Mouse (Mus musculus) large intestine, adult 2 months (tissue): ENCODE data around the gene Slc16a10. TPM values are rescaled to one million over a fixed set of nuclear protein-coding genes. Genes with fewer than 3 reads are reported as not detected.

Source experiments
- DNase-seq: peaks from one replicate; pipeline ENCODE4 v3.0.0-alpha.2; 2012; ENCODE audit warnings: low read depth, low spot score
- WGBS: fragments of 180-500 bp; shearing (Covaris S2); methylation state at CpG from one replicate; pipeline ENCODE4 v1.1.7; 2018; 5-methylcytosine and 5-hydroxymethylcytosine counted together
- polyA plus RNA-seq: library from polyadenylated mRNA; depleted of rRNA; stranded (reverse); fragments of >200 nt; gene quantifications from 2 replicates; pipeline ENCODE4 v1.2.3, GENCODE M21; 2012

The Slc16a10 gene
- polyA plus RNA-seq, 1 experiment, result 32.4 TPM

DNA sequence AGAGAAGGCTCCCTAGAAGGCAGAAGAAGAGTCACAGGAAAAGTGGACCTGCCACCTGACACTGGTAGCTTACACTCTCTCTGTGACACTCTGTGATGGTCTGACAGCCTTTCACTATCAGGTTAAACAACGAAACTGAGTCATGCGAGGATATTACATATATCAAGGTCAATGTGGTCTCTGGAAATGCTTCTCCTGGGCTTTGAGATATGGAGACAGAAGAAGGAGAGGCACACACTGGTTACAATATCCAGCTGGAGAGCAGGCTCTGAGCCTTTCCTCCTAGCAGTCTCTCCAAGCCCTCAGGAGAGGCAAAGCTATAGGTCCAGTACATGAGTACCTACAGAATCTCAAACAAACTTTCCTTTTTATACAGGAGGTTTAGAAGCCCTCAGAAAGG lies 62.8 kb downstream of the Slc16a10 start:
- DNase-seq, result no peak
- WGBS, result 71% methylated on average over 2 of the region's 2 CpGs

DNA sequence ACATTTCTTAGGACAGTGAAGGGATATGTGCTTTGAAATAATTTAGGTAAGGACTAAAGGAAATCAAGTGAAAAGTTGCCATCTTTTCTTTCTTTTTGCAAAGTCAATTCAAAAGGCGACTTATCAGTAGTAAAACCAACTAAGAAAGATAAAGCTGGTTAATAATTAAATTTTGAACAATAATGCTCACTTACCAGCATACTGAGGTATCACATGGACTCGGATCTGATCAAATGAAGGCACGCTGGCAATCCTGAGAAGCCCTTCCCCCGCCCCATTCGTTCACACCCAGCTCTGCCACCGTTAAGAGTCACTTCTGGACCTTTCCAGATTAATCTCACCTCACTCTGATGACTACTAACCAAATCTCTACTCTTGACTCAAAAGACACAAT lies 64.1 kb downstream of the Slc16a10 start:
- WGBS, result 37% methylated on average over 6 of the region's 6 CpGs
- DNase-seq, result no peak

DNA sequence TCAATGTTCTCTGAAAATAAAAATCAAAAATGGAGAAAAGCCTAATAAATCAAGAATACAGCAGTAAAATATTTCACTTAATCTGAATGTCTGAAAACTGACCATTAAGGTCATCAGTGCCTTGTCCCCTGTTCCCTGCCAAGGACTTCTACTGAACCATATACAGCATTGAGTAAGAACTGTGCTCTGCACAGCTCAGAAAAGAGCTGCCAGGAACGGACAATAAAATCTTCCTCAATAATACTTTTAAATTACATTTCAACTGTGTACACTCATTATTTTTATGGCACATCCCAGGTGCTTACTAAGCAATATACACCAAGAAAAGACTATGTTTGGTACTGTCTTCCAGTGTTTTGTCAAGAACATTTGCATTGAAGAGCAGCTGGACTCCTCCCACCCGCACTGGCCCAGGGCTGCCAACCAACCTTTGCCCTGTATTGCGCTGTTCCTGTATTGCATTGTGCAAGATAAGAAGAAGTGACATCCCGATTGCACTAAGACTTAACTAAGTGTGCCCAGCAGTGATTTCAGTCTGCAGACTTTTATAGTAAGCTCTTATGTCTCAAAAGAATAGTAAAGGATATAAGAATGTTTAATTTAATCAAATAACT lies 64.6 kb downstream of the Slc16a10 start:
- 29% methylated on average over 4 of the region's 4 CpGs for WGBS
- peak; percentile 71 for DNase-seq

- DNase-seq, result no peak
- 44% methylated on average over 6 of the region's 6 CpGs for WGBS
Measured at GRCm38 (mm10) chr10:40073608-40074007, 68.5 kb downstream of the Slc16a10 start.

DNA sequence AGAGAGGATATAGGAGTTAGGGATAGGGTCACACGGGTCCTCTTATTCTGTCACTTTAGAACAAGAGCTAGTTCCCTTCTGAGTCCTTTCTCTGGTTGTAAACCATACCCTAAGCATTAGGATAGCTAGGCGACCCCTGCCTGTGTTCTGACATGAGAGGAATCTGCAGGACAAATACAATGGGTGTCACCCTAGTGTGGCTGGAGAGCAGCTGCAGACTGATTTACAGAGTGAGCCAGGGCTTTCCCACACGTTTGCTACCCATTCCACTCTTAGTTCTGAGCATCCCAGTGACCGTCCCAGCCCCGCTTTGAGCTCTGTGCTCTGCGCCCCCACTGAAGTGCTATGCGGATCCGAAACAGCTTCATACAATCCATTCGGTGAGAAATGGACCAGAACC lies 71.4 kb downstream of the Slc16a10 start:
- 86% methylated on average over 9 of the region's 9 CpGs for WGBS
- DNase-seq, result no peak

GRCm38 (mm10) chr10:40069270-40069669 lies 72.8 kb downstream of the Slc16a10 start:
- WGBS, result 76% methylated on average over 4 of the region's 4 CpGs

GRCm38 (mm10) chr10:40068595-40068994 lies 73.5 kb downstream of the Slc16a10 start:
- WGBS, result 88% methylated on average over 10 of the region's 10 CpGs
- DNase-seq, result no peak

More at GRCm38 (mm10) chr10:40069270-40069669, 72.8 kb downstream of the Slc16a10 start:
- no peak for DNase-seq

- WGBS, result 76% methylated on average over 1 of the region's 1 CpGs
- DNase-seq, result no peak
Measured at GRCm38 (mm10) chr10:40067529-40067928, 74.5 kb downstream of the Slc16a10 start.

DNA sequence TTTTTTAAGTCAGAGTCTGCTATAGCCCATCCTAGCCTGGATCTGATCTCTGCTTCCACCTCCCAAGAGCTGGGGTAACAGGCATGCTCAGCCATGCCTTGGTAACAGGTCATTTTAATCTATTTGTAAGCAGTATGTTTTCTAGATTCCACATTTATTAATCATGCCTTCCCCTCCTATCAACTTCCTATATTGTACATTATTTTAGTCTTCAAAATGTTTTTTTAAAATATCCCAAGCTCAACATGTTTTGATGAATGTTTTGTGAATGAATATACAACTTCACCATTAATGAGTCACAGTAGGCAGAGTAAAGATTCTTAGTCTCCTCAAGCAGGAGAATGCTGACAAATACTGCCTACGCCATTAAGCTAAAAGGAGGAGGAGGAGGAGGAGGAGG lies 75.0 kb downstream of the Slc16a10 start:
- 56% methylated on average over 1 of the region's 1 CpGs for WGBS

GRCm38 (mm10) chr10:40065357-40065756 lies 76.7 kb downstream of the Slc16a10 start:
- 86% methylated on average over 3 of the region's 3 CpGs for WGBS
- DNase-seq, result no peak

More for the DNA sequence above, 75.0 kb downstream of the Slc16a10 start:
- DNase-seq, result no peak

GRCm38 (mm10) chr10:40063291-40063890 lies 78.7 kb downstream of the Slc16a10 start:
- no peak for DNase-seq
- WGBS, result 21% methylated on average over 5 of the region's 5 CpGs

DNA sequence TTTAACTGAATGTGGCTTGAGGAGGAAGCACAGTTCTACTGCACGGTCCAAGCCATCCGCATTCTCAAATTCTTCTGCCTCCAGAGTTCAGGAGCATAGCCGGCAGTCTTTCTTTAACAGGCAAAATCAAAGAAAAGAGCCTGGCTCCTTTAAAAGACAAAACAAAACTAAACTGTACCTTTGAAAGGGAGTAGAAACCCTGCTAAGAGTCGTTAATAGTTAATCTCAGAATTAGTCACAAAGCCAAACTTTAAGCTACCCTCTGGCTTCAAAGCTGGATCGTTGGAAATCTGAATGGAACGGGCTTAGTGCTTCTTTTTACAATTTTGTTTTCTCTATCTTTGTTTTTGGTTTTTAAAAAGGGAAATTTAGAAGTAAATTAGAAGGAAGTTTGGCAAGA lies 79.2 kb downstream of the Slc16a10 start:
- 33% methylated on average over 6 of the region's 6 CpGs for WGBS
- DNase-seq, result no peak

GRCm38 (mm10) chr10:40061926-40062325 lies 80.1 kb downstream of the Slc16a10 start:
- DNase-seq, result no peak
- WGBS, result 88% methylated on average over 5 of the region's 5 CpGs

- DNase-seq, result no peak
- WGBS, result 39% methylated on average over 3 of the region's 3 CpGs
Measured at GRCm38 (mm10) chr10:40058786-40059120, 83.3 kb downstream of the Slc16a10 start.

DNA sequence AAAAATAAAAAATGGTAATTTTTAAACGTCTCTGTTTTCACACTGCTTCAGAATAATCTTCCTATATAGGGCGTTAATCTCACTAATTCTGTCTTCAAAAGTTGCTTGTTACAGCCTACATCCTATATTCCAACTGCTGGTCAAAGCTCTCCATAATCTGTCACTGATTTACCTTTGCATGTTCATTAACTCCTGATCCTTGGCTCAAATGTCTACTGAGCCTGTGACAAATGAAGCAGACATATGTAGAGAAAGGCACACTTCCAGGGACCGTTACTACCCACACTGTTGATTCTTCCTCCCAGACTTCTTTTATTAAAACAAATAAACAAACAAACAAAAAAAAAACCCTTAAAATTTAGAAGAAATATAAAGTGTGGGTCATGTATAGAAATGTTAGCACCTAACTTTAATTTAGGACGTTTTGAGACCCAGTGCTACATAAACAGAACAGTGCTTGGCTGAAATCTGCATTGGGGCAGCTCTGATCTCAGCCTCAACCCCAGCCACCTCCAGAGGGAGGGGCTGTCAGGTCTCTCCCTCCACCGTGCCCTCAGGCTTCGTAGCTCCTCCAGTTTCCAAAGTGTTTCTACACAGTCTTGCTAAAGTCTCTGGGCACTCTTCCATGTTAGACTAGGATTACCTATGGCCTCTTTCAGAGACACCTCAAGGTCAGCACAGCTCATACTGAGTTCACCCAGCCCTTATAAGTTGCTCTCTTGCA lies 83.8 kb downstream of the Slc16a10 start:
- WGBS, result 44% methylated on average over 6 of the region's 6 CpGs

DNA sequence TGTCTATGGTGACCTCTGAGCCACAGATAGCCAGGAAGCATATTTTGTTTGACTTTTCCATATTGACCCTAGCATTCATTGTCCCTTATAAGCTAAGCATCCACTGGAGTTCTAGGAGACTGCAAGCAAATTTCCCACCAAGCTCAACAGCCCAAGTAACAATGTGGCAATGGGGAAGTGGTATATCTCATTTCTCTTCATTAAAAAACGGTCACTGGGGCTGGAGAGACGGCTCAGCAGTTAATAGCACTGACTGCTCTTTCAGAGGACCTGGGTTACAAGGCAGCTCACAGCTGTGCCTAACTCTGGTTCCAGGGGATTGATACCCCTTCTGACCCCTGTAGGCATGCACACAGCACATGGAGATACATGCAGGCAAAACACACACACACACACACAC lies 84.4 kb downstream of the Slc16a10 start:
- WGBS, result 69% methylated on average over 2 of the region's 2 CpGs
- DNase-seq, result no peak

More for the DNA sequence above, 83.8 kb downstream of the Slc16a10 start:
- DNase-seq, result no peak

- WGBS, result 48% methylated on average over 8 of the region's 8 CpGs
- no peak for DNase-seq
Measured at GRCm38 (mm10) chr10:40054455-40054854, 87.6 kb downstream of the Slc16a10 start.

DNA sequence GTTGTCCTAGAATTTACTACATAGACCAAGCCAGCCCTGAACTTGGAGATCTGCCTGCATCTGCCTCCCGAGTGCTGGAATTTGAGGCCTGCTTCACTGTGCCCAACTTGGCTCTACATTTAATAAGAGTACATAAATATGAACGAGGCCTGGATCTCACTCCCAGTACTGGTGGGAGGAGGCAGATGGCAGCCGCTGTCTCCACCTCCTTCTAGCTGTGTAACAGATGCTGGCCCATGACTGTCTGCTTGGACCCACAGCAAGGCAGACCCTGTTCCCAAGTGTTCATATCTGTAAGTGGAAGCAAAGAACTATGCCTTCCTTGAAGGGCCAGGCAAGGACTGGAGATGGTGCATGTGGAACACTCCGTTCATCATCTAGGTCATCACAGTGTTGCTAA lies 88.2 kb downstream of the Slc16a10 start:
- WGBS, result 80% methylated on average over 4 of the region's 4 CpGs
- DNase-seq, result no peak

- WGBS, result 25% methylated on average over 3 of the region's 3 CpGs
Measured at GRCm38 (mm10) chr10:40053257-40053895, 88.7 kb downstream of the Slc16a10 start.

DNA sequence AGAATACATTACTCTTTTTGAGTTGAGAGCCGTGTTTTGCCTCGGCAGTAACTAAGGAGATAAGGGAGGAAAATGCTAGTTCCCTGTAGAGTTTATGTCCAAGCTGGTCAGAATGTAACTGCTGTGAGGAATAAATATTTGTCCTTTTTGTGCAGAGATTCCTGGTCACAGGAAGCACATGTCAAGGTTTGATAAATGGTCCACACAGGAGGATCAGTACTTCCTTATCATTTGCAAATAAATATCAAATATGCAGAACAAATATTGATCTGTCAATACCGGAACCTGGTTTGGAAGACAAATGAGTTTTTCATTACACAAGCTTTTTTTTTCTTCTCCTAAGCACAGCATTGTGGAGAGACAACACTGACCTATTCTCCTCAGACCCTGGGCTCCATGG lies 90.1 kb downstream of the Slc16a10 start:
- DNase-seq, result no peak

More at GRCm38 (mm10) chr10:40053257-40053895, 88.7 kb downstream of the Slc16a10 start:
- no peak for DNase-seq

More for the DNA sequence above, 90.1 kb downstream of the Slc16a10 start:
- WGBS, result 46% methylated on average over 3 of the region's 3 CpGs
